ENCODE assay signal across 16 mouse cellular contexts in genomic region chr13:6159412-6159811, GRCm38 (mm10).
DNase-seq lines count a peak whose midpoint lies in the region; ATAC-seq and TF ChIP-seq lines count a peak whose summit lies in the region.
"Had no signal": no experiment of that assay in that cellular context is flagged by ENCODE, and none has a peak within 500 bp of the region (broad histone marks: within the 10 kb centered on the region; RNA-seq: fewer than 3 reads in every experiment).

No protein-coding gene starts in this region.

- H3K4me1 ChIP-seq in forebrain, embryonic 11.5 days (replicated peaks; ENCODE audit: control insufficient read depth, insufficient read depth, low read length), result no peaks in the 10 kb centered on the region; the same call in 1 of the 2 replicates
- H3K4me1 ChIP-seq in forebrain, embryonic 10.5 days, result peaks cover 28% of the 10 kb centered on the region
- H3K4me1 ChIP-seq in forebrain, postnatal 0 days (ENCODE audit: insufficient read depth), result 0 out of 2 replicates have a peak, but pooled peaks cover 4% of the 10 kb centered on the region
- 0 out of 2 replicates have a peak, but pooled peaks cover 8% of the 10 kb centered on the region for H3K4me1 ChIP-seq in limb, embryonic 14.5 days (ENCODE audit: control insufficient read depth, insufficient read depth, low read length)
- no peaks in the 10 kb centered on the region for H3K4me1 ChIP-seq in neural tube, embryonic 14.5 days (ENCODE audit: control insufficient read depth, insufficient read depth, low read length)
- H3K4me1 ChIP-seq: heart, embryonic 13.5 days had no signal

- H3K4me3 ChIP-seq in forebrain, embryonic 11.5 days (ENCODE audit: low read depth, low read length), result no peak overlapping the region
- H3K4me3 ChIP-seq in forebrain, embryonic 10.5 days, result no peak overlapping the region
- no peak overlapping the region for H3K4me3 ChIP-seq in forebrain, postnatal 0 days (ENCODE audit: low read depth, low read length)
- H3K4me3 ChIP-seq in limb, embryonic 14.5 days (replicated peaks; ENCODE audit: low read length), result no peak overlapping the region
- H3K4me3 ChIP-seq in neural tube, embryonic 14.5 days (ENCODE audit: low read depth, low read length), result no peak overlapping the region
- H3K4me3 ChIP-seq: erythroblast, embryonic 14.5 days; gastrocnemius, adult 2 months; heart, embryonic 13.5 days had no signal

- no peak for TF ChIP-seq CTCF in forebrain, postnatal 0 days (IDR thresholded peaks at IDR 0.05; ENCODE audit: low read depth)

- no peaks in the 10 kb centered on the region for H3K36me3 ChIP-seq in forebrain, embryonic 11.5 days (ENCODE audit: control insufficient read depth, insufficient read depth, low read length)
- H3K36me3 ChIP-seq in forebrain, embryonic 10.5 days (replicated peaks), result no peaks in the 10 kb centered on the region
- H3K36me3 ChIP-seq in forebrain, postnatal 0 days (ENCODE audit: insufficient read depth), result no peaks in the 10 kb centered on the region
- no peaks in the 10 kb centered on the region for H3K36me3 ChIP-seq in limb, embryonic 14.5 days (ENCODE audit: control insufficient read depth, insufficient read depth, low read length)
- no peaks in the 10 kb centered on the region for H3K36me3 ChIP-seq in neural tube, embryonic 14.5 days (ENCODE audit: control insufficient read depth, insufficient read depth, low read length)
- H3K36me3 ChIP-seq: heart, embryonic 13.5 days had no signal

- no peak for TF ChIP-seq POLR2A in limb, embryonic 14.5 days (IDR thresholded peaks at IDR 0.05; ENCODE audit: borderline replicate concordance, extremely low read depth, insufficient read depth, insufficient read length)

- H3K4me2 ChIP-seq in forebrain, embryonic 11.5 days (ENCODE audit: low read depth, low read length, severe bottlenecking), result no peak overlapping the region
- no peak overlapping the region for H3K4me2 ChIP-seq in forebrain, postnatal 0 days (ENCODE audit: low read depth)
- H3K4me2 ChIP-seq in limb, embryonic 14.5 days (replicated peaks; ENCODE audit: low read depth, low read length, severe bottlenecking), result no peak overlapping the region
- no peak overlapping the region for H3K4me2 ChIP-seq in neural tube, embryonic 14.5 days (ENCODE audit: low read depth, low read length)
- H3K4me2 ChIP-seq: heart, embryonic 13.5 days had no signal

- no peak for DNase-seq in forebrain, embryonic 11.5 days (ENCODE audit: low spot score)
- no peak for DNase-seq in forebrain, embryonic 10.5 days (ENCODE audit: extremely low spot score, low spot score)
- DNase-seq in forebrain, postnatal 0 days, result no peak
- peak; percentile 23 for DNase-seq in limb, embryonic 14.5 days (ENCODE audit: low spot score)
- no peak for DNase-seq in right cerebral cortex, adult 2 months (ENCODE audit: low spot score in 2 of 2)
- DNase-seq in lung, adult 18-20 months, result no peak
- DNase-seq in cerebellum, postnatal 36 days, result no peak
- DNase-seq: adrenal gland, postnatal 25 days; gastrocnemius, adult 2 months; kidney, postnatal 36 days; liver had no signal

- H3K27me3 ChIP-seq in forebrain, embryonic 11.5 days (ENCODE audit: control insufficient read depth, insufficient read depth, low read length), result no peaks in the 10 kb centered on the region
- no peaks in the 10 kb centered on the region for H3K27me3 ChIP-seq in forebrain, embryonic 10.5 days (ENCODE audit: poor library complexity, severe bottlenecking)
- H3K27me3 ChIP-seq in forebrain, postnatal 0 days (ENCODE audit: insufficient read depth, low read length), result no peaks in the 10 kb centered on the region
- H3K27me3 ChIP-seq in limb, embryonic 14.5 days (ENCODE audit: control insufficient read depth, insufficient read depth, low read length), result no peaks in the 10 kb centered on the region
- no peaks in the 10 kb centered on the region for H3K27me3 ChIP-seq in neural tube, embryonic 14.5 days (ENCODE audit: control insufficient read depth, insufficient read depth, low read length)
- H3K27me3 ChIP-seq: heart, embryonic 13.5 days had no signal

- H3K27ac ChIP-seq in forebrain, embryonic 11.5 days (ENCODE audit: low read depth, low read length), result no peak overlapping the region
- no peak overlapping the region for H3K27ac ChIP-seq in forebrain, embryonic 10.5 days
- H3K27ac ChIP-seq in forebrain, postnatal 0 days (ENCODE audit: low read depth, low read length), result no peak overlapping the region
- no peak overlapping the region for H3K27ac ChIP-seq in limb, embryonic 14.5 days (replicated peaks; ENCODE audit: low read depth, low read length)
- H3K27ac ChIP-seq in neural tube, embryonic 14.5 days (ENCODE audit: low read depth, low read length), result no peak overlapping the region
- H3K27ac ChIP-seq: gastrocnemius, adult 2 months; heart, embryonic 13.5 days; stomach, postnatal 0 days had no signal

- WGBS in forebrain, embryonic 11.5 days, result 31% methylated on average over 2 of the region's 2 CpGs
- 41% methylated on average over 2 of the region's 2 CpGs for WGBS in forebrain, embryonic 10.5 days
- 20% methylated on average over 2 of the region's 2 CpGs for WGBS in forebrain, postnatal 0 days
- WGBS in limb, embryonic 14.5 days, result 34% methylated on average over 2 of the region's 2 CpGs
- WGBS in neural tube, embryonic 14.5 days, result 11% methylated on average over 2 of the region's 2 CpGs

- H3K9me3 ChIP-seq in forebrain, embryonic 11.5 days (ENCODE audit: control insufficient read depth, low read length), result no peaks in the 10 kb centered on the region
- no peaks in the 10 kb centered on the region for H3K9me3 ChIP-seq in forebrain, embryonic 10.5 days
- H3K9me3 ChIP-seq in forebrain, postnatal 0 days (ENCODE audit: low read length), result no peaks in the 10 kb centered on the region
- H3K9me3 ChIP-seq in limb, embryonic 14.5 days (ENCODE audit: control insufficient read depth, low read length), result no peaks in the 10 kb centered on the region
- H3K9me3 ChIP-seq in neural tube, embryonic 14.5 days (ENCODE audit: control insufficient read depth, low read length), result no peaks in the 10 kb centered on the region
- H3K9me3 ChIP-seq: heart, embryonic 13.5 days had no signal

- H3K9ac ChIP-seq in forebrain, embryonic 11.5 days (ENCODE audit: low read length), result no peak overlapping the region
- no peak overlapping the region for H3K9ac ChIP-seq in forebrain, postnatal 0 days
- H3K9ac ChIP-seq in limb, embryonic 14.5 days (ENCODE audit: low read depth, low read length, severe bottlenecking), result no peak overlapping the region
- no peak overlapping the region for H3K9ac ChIP-seq in neural tube, embryonic 14.5 days (replicated peaks; ENCODE audit: low read depth, low read length)
- H3K9ac ChIP-seq: heart, embryonic 13.5 days had no signal

- peak; percentile 73 for ATAC-seq in forebrain, embryonic 11.5 days (replicated peaks; ENCODE audit: low FRiP score)
- peak; percentile 36; the same call in 1 of the 2 replicates for ATAC-seq in forebrain, postnatal 0 days
- peak; percentile 78; the same call in 1 of the 2 replicates for ATAC-seq in limb, embryonic 14.5 days (ENCODE audit: low FRiP score, low read depth)
- peak; percentile 67; the same call in 1 of the 2 replicates for ATAC-seq in neural tube, embryonic 14.5 days (ENCODE audit: low read depth)
- ATAC-seq: lung, postnatal 0 days had no signal
